Mouse (Mus musculus) ES-E14 (cell line): ENCODE data around the gene Akp3.

ENCODE experiments used
- CHD2 ChIP-seq: IDR thresholded peaks from 2 replicates; pipeline ENCODE4 v1.6.1; 2014; ENCODE audit warnings: mild to moderate bottlenecking, low read depth, low read length, inconsistent platforms
- HCFC1 ChIP-seq: IDR thresholded peaks from 2 replicates; pipeline ENCODE4 v1.6.1; 2012; ENCODE audit warnings: low read length, inconsistent platforms, borderline replicate concordance; ENCODE audit not compliant: insufficient read depth
- MAFK ChIP-seq: IDR thresholded peaks from 2 replicates; pipeline ENCODE4 v1.6.1; 2014; ENCODE audit warnings: mild to moderate bottlenecking, low read depth, low read length, inconsistent platforms; ENCODE audit not compliant: insufficient read depth
- ZNF384 ChIP-seq: IDR thresholded peaks from 2 replicates; pipeline ENCODE4 v1.6.1; 2012; ENCODE audit warnings: low read depth, low read length, inconsistent platforms

GRCm38 (mm10) chr1:87155531-87156198, 30.9 kb downstream of the Akp3 start:
- TF ChIP-seq MAFK (no peak), HCFC1 (no peak), CHD2 (no peak), ZNF384 (no peak)
